Mouse (Mus musculus) megakaryocyte, embryonic 14.5 days (primary cell): ENCODE results near the gene Fam180a.

Experiments
- FLI1 ChIP-seq: IDR thresholded peaks from 2 replicates; pipeline ENCODE4 v1.6.1; 2012; ENCODE audit warnings: low read length, inconsistent platforms, mixed read lengths
- GATA1 ChIP-seq: IDR thresholded peaks from 3 replicates; pipeline ENCODE4 v1.6.1; 2012; ENCODE audit warnings: mixed read lengths, low read length, inconsistent platforms, borderline replicate concordance

DNA sequence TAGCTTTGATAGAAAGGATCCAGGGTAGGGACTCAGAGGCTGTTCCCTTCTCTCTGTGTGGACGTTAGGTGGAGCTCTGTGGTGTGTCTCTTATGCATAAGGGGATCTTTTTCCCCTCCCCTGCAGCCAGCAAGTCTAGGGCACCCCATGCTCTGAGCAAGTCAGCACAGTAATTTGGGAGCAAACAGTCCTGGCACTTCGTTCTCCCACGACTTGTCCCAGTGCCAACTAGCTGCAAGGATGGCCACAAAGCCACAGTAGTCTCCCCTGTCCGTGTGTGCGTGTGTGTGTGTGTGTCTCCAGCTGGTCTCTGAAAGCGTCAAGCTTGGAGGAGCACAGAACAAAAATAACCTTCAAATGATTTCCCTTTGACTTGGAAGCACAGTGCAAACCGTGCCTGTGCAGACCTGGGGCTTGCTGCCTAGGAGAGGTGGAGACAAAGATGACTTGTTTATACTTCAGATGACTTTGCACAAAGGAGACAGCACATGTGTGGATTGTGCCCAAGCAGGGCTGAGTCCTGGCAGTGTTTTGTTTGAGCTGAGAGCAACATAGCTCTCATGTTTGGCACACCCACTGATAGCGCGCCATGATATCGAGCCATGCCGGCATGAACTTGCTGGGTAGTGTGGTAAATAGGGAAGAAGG lies 37.7 kb downstream of the Fam180a start:
- TF ChIP-seq GATA1 (no peak), FLI1 (no peak)
